Mouse (Mus musculus) lung, postnatal 0 days (tissue): ENCODE measurements around the gene Fbxo24.

Experiments used
- CTCF ChIP-seq: IDR thresholded peaks from 2 replicates; pipeline ENCODE4 v1.5.1; 2016; ENCODE audit warnings: antibody characterized with exemption, mild to moderate bottlenecking
- EP300 ChIP-seq: IDR thresholded peaks from 2 replicates; pipeline ENCODE4 v1.6.1; 2016; ENCODE audit warnings: antibody characterized with exemption, mild to moderate bottlenecking, control low read depth

- TF ChIP-seq EP300 (no peak), CTCF (peak; percentile 25; the same call in 1 of the 2 replicates)
These were observed 45.1 kb downstream of the Fbxo24 start for GRCm38 (mm10) chr5:137583670-137584169.
